In genomic region chr12:70304014-70304413, GRCm38 (mm10) we compare ENCODE assay signal across 22 mouse cellular contexts. TPM values are rescaled to one million over a fixed set of nuclear protein-coding genes. Genes with fewer than 3 reads are reported as not detected.
DNase-seq lines count a peak whose midpoint lies in the region; ATAC-seq and TF ChIP-seq lines count a peak whose summit lies in the region.
"Had no signal": no experiment of that assay in that cellular context is flagged by ENCODE, and none has a peak within 500 bp of the region (broad histone marks: within the 10 kb centered on the region; RNA-seq: fewer than 3 reads in every experiment).

No protein-coding gene starts in this region.

- TF ChIP-seq CTCF in forebrain, postnatal 0 days (IDR thresholded peaks at IDR 0.05; ENCODE audit: low read depth): no peak

- H3K4me1 ChIP-seq in forebrain, embryonic 15.5 days: peaks cover 23% of the 10 kb centered on the region
- H3K4me1 ChIP-seq in forebrain, embryonic 10.5 days: no peaks in the 10 kb centered on the region
- H3K4me1 ChIP-seq in midbrain, embryonic 13.5 days (replicated peaks): peaks cover 27% of the 10 kb centered on the region
- no peaks in the 10 kb centered on the region for H3K4me1 ChIP-seq in midbrain, embryonic 10.5 days
- peaks cover 23% of the 10 kb centered on the region for H3K4me1 ChIP-seq in forebrain, postnatal 0 days (ENCODE audit: insufficient read depth)
- H3K4me1 ChIP-seq in neural tube, embryonic 14.5 days (ENCODE audit: control insufficient read depth, insufficient read depth, low read length): 0 out of 2 replicates have a peak, but pooled peaks cover 3% of the 10 kb centered on the region
- no peaks in the 10 kb centered on the region; the same call in 1 of the 2 replicates for H3K4me1 ChIP-seq in liver, embryonic 11.5 days (replicated peaks; ENCODE audit: control insufficient read depth, insufficient read depth, low read length)
- H3K4me1 ChIP-seq: embryonic facial prominence, embryonic 12.5 days had no signal

- no peaks in the 10 kb centered on the region for H3K9me3 ChIP-seq in forebrain, embryonic 15.5 days
- H3K9me3 ChIP-seq in forebrain, embryonic 10.5 days: no peaks in the 10 kb centered on the region
- H3K9me3 ChIP-seq in midbrain, embryonic 13.5 days: no peaks in the 10 kb centered on the region
- no peaks in the 10 kb centered on the region for H3K9me3 ChIP-seq in midbrain, embryonic 10.5 days (replicated peaks)
- no peaks in the 10 kb centered on the region for H3K9me3 ChIP-seq in forebrain, postnatal 0 days (ENCODE audit: low read length)
- no peaks in the 10 kb centered on the region for H3K9me3 ChIP-seq in neural tube, embryonic 14.5 days (ENCODE audit: control insufficient read depth, low read length)
- no peaks in the 10 kb centered on the region for H3K9me3 ChIP-seq in liver, embryonic 11.5 days (ENCODE audit: control insufficient read depth, low read length)
- H3K9me3 ChIP-seq: embryonic facial prominence, embryonic 12.5 days had no signal

- H3K27me3 ChIP-seq in forebrain, embryonic 15.5 days: no peaks in the 10 kb centered on the region
- H3K27me3 ChIP-seq in forebrain, embryonic 10.5 days (ENCODE audit: poor library complexity, severe bottlenecking): no peaks in the 10 kb centered on the region
- H3K27me3 ChIP-seq in midbrain, embryonic 13.5 days: no peaks in the 10 kb centered on the region
- H3K27me3 ChIP-seq in midbrain, embryonic 10.5 days (ENCODE audit: low read depth, poor library complexity, severe bottlenecking): no peaks in the 10 kb centered on the region
- no peaks in the 10 kb centered on the region for H3K27me3 ChIP-seq in forebrain, postnatal 0 days (ENCODE audit: insufficient read depth, low read length)
- H3K27me3 ChIP-seq in neural tube, embryonic 14.5 days (ENCODE audit: control insufficient read depth, insufficient read depth, low read length): no peaks in the 10 kb centered on the region
- H3K27me3 ChIP-seq in liver, embryonic 11.5 days (replicated peaks; ENCODE audit: control insufficient read depth, insufficient read depth, low read length): no peaks in the 10 kb centered on the region
- H3K27me3 ChIP-seq: embryonic facial prominence, embryonic 12.5 days had no signal

- H3K4me3 ChIP-seq in forebrain, embryonic 15.5 days: no peak overlapping the region
- H3K4me3 ChIP-seq in forebrain, embryonic 10.5 days: no peak overlapping the region
- no peak overlapping the region for H3K4me3 ChIP-seq in midbrain, embryonic 13.5 days (replicated peaks)
- H3K4me3 ChIP-seq in midbrain, embryonic 10.5 days: no peak overlapping the region
- H3K4me3 ChIP-seq in forebrain, postnatal 0 days (ENCODE audit: low read depth, low read length): no peak overlapping the region
- no peak overlapping the region for H3K4me3 ChIP-seq in neural tube, embryonic 14.5 days (ENCODE audit: low read depth, low read length)
- H3K4me3 ChIP-seq in liver, embryonic 11.5 days (ENCODE audit: low read depth, low read length): no peak overlapping the region
- H3K4me3 ChIP-seq: embryonic facial prominence, embryonic 12.5 days; erythroblast, embryonic 14.5 days; gastrocnemius, adult 2 months had no signal

- no peaks in the 10 kb centered on the region for H3K36me3 ChIP-seq in forebrain, embryonic 15.5 days
- H3K36me3 ChIP-seq in forebrain, embryonic 10.5 days (replicated peaks): no peaks in the 10 kb centered on the region
- H3K36me3 ChIP-seq in midbrain, embryonic 13.5 days: no peaks in the 10 kb centered on the region
- H3K36me3 ChIP-seq in midbrain, embryonic 10.5 days: no peaks in the 10 kb centered on the region
- no peaks in the 10 kb centered on the region for H3K36me3 ChIP-seq in forebrain, postnatal 0 days (ENCODE audit: insufficient read depth)
- H3K36me3 ChIP-seq in neural tube, embryonic 14.5 days (ENCODE audit: control insufficient read depth, insufficient read depth, low read length): no peaks in the 10 kb centered on the region
- H3K36me3 ChIP-seq in liver, embryonic 11.5 days (ENCODE audit: control insufficient read depth, insufficient read depth, low read length): no peaks in the 10 kb centered on the region
- H3K36me3 ChIP-seq: embryonic facial prominence, embryonic 12.5 days had no signal

- no peak overlapping the region for H3K4me2 ChIP-seq in forebrain, embryonic 15.5 days (replicated peaks)
- no peak overlapping the region for H3K4me2 ChIP-seq in midbrain, embryonic 13.5 days (replicated peaks)
- H3K4me2 ChIP-seq in forebrain, postnatal 0 days (ENCODE audit: low read depth): no peak overlapping the region
- H3K4me2 ChIP-seq in neural tube, embryonic 14.5 days (ENCODE audit: low read depth, low read length): no peak overlapping the region
- H3K4me2 ChIP-seq in liver, embryonic 11.5 days: no peak overlapping the region
- H3K4me2 ChIP-seq: embryonic facial prominence, embryonic 12.5 days; lung, embryonic 14.5 days had no signal

- no peak for DNase-seq in forebrain, embryonic 10.5 days (ENCODE audit: extremely low spot score, low spot score)
- no peak for DNase-seq in midbrain, embryonic 10.5 days (ENCODE audit: low spot score)
- DNase-seq in forebrain, postnatal 0 days: peak; percentile 60
- no peak for DNase-seq in kidney, postnatal 25 days
- DNase-seq in liver, embryonic 11.5 days (ENCODE audit: low spot score): no peak
- DNase-seq: adrenal gland, postnatal 14 days; cerebellum, adult 11 months; cerebellum, adult 9-11 months; gastrocnemius, adult 2 months; kidney, adult 8-10 months; kidney, postnatal 10 days; lung, embryonic 14.5 days; right cerebral cortex, postnatal 4 days; thymus, postnatal 25 days had no signal

- 65% methylated on average over 6 of the region's 6 CpGs for WGBS in forebrain, embryonic 15.5 days
- 86% methylated on average over 6 of the region's 6 CpGs for WGBS in forebrain, embryonic 10.5 days
- WGBS in midbrain, embryonic 13.5 days: 73% methylated on average over 6 of the region's 6 CpGs
- WGBS in midbrain, embryonic 10.5 days: 88% methylated on average over 6 of the region's 6 CpGs
- WGBS in forebrain, postnatal 0 days: 59% methylated on average over 6 of the region's 6 CpGs
- WGBS in neural tube, embryonic 14.5 days: 72% methylated on average over 6 of the region's 6 CpGs
- 80% methylated on average over 6 of the region's 6 CpGs for WGBS in liver, embryonic 11.5 days

- H3K27ac ChIP-seq in forebrain, embryonic 15.5 days (replicated peaks): peak overlapping the region; percentile 55
- H3K27ac ChIP-seq in forebrain, embryonic 10.5 days: no peak overlapping the region
- peak overlapping the region; percentile 57 for H3K27ac ChIP-seq in midbrain, embryonic 13.5 days
- H3K27ac ChIP-seq in midbrain, embryonic 10.5 days (replicated peaks): no peak overlapping the region
- peak overlapping the region; percentile 73 for H3K27ac ChIP-seq in forebrain, postnatal 0 days (ENCODE audit: low read depth, low read length)
- H3K27ac ChIP-seq in neural tube, embryonic 14.5 days (ENCODE audit: low read depth, low read length): peak overlapping the region; percentile 52; the same call in 1 of the 2 replicates
- H3K27ac ChIP-seq in liver, embryonic 11.5 days (ENCODE audit: low read depth, low read length): no peak overlapping the region
- H3K27ac ChIP-seq: embryonic facial prominence, embryonic 12.5 days; gastrocnemius, adult 2 months; liver, embryonic 14.5 days had no signal

- no peak overlapping the region for H3K9ac ChIP-seq in forebrain, embryonic 15.5 days (replicated peaks)
- no peak overlapping the region for H3K9ac ChIP-seq in midbrain, embryonic 13.5 days (replicated peaks)
- 0 out of 2 replicates have a peak overlapping the region, but pooled peaks have one; percentile 25 for H3K9ac ChIP-seq in forebrain, postnatal 0 days
- no peak overlapping the region for H3K9ac ChIP-seq in neural tube, embryonic 14.5 days (replicated peaks; ENCODE audit: low read depth, low read length)
- H3K9ac ChIP-seq in liver, embryonic 11.5 days (ENCODE audit: low read depth, low read length): no peak overlapping the region
- H3K9ac ChIP-seq: embryonic facial prominence, embryonic 12.5 days; liver, embryonic 14.5 days; lung, embryonic 14.5 days had no signal

- peak; percentile 58 for ATAC-seq in forebrain, embryonic 15.5 days (replicated peaks)
- ATAC-seq in midbrain, embryonic 13.5 days: peak; percentile 53
- ATAC-seq in forebrain, postnatal 0 days: peak; percentile 92
- ATAC-seq in neural tube, embryonic 14.5 days (ENCODE audit: low read depth): no peak; the same call in 1 of the 2 replicates
- ATAC-seq in liver, embryonic 11.5 days (replicated peaks; ENCODE audit: low FRiP score): no peak
- ATAC-seq: CD4-positive, CD25-positive, alpha-beta regulatory T cell, adult 4 months had no signal

RNA-seq across cellular contexts. Expression of gene Trim9, which starts 43.4 kb away (rescaled TPM):
- polyA plus RNA-seq in forebrain, embryonic 15.5 days (2015; fragmentation: Nextera tagmentation; extraction: Ambion mirVana): 45.4 and 51.8 TPM in 2 replicates
- polyA plus RNA-seq in forebrain, embryonic 10.5 days (2016; fragmentation: Nextera tagmentation; extraction: Ambion mirVana): 8.7 and 10.1 TPM in 2 replicates
- 56.2 and 61.8 TPM in 2 replicates for polyA plus RNA-seq in midbrain, embryonic 13.5 days (2015; fragmentation: Nextera tagmentation; extraction: Ambion mirVana)
- polyA plus RNA-seq in midbrain, embryonic 10.5 days (2016; fragmentation: Nextera tagmentation; extraction: Ambion mirVana): 22.5 and 34.1 TPM in 2 replicates
- 114 and 135 TPM in 2 replicates for total RNA-seq in forebrain, postnatal 0 days (2014; rRNA removed)
- 67.0 and 96.8 TPM in 2 replicates for polyA plus RNA-seq in forebrain, postnatal 0 days (2015; fragmentation: Nextera tagmentation; extraction: Ambion mirVana)
- polyA plus RNA-seq in neural tube, embryonic 14.5 days (2014; fragmentation: Nextera tagmentation; extraction: Ambion mirVana): 96.4 and 106 TPM in 2 replicates
- polyA plus RNA-seq in liver, embryonic 11.5 days (2014; fragmentation: Nextera tagmentation; extraction: Ambion mirVana): 0.53 and 0.70 TPM in 2 replicates
- total RNA-seq: monocyte, adult 5-6 weeks had no signal
- polyA plus RNA-seq: erythroblast, embryonic 14.5 days had no signal

Comparison
In these comparisons a context has a peak if more than half of its experiments do, and no peak if none do; other contexts are left out.
1. H3K27ac ChIP-seq: peak in forebrain, embryonic 15.5 days (single experiment), midbrain, embryonic 13.5 days (single experiment), forebrain, postnatal 0 days (single experiment) and neural tube, embryonic 14.5 days (single experiment); none in forebrain, embryonic 10.5 days (single experiment), midbrain, embryonic 10.5 days (single experiment) and liver, embryonic 11.5 days (single experiment).
2. ATAC-seq: peak in forebrain, embryonic 15.5 days (single experiment), midbrain, embryonic 13.5 days (single experiment) and forebrain, postnatal 0 days (single experiment); none in neural tube, embryonic 14.5 days (single experiment) and liver, embryonic 11.5 days (single experiment).